Mouse (Mus musculus) kidney, postnatal 25 days (tissue): ENCODE measurements around the gene Prrc2a.
A peak's percentile ranks its signal among the peaks of the same experiment; 100 is the strongest.
"Not testable (repeated sequence)": the region's sequence is repeated elsewhere in the genome, so short reads cannot be mapped to it uniquely, and the experiment has no call there.

Experiments
- DNase-seq, 2 experiments: peaks; one replicate each; pipeline ENCODE4 v3.0.0; 2021; ENCODE audit warnings: mixed read lengths in 2 of 2

The Prrc2a gene

DNA sequence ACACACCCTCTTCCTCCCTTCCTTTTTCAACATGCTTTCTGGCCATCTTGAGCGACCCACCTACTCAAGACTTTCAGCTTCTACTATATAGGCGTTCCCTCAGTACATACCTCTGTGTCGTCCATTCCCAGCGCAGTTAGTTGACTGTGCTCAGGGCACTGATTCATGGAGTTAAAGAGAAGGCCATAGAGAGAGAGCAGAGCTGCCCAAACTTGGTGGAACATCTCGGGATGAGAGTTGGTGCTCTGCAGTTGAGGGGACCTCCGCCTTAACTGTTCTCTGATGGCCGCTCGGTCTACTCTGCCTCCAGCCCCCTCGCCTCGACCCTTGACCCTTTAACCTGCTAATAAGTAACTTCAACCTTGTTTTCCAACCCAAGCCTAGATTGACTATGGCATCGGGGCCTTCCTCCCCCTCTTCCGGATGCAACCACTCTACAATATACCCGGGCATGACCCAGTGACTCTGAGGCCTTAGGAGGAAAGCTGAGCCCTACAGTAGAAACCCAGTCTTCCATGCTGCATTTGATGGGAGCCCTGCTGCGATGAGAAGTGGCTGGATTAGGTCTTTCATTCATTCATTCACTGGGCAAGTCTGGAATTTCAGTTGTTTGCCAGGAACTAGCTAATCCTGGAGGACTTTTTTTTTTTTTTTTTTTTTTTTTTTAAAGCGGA is 33.1 kb downstream of the Prrc2a start, which contains the start of gene Apom:
Gene Apom (minus strand): TSS at position 551 of the 674 bp plus-strand sequence.
- DNase-seq, result peak; percentile 32 to 54

GRCm38 (mm10) chr17:35131038-35131437 is 33.7 kb downstream of the Prrc2a start:
- DNase-seq, result no peak

DNA sequence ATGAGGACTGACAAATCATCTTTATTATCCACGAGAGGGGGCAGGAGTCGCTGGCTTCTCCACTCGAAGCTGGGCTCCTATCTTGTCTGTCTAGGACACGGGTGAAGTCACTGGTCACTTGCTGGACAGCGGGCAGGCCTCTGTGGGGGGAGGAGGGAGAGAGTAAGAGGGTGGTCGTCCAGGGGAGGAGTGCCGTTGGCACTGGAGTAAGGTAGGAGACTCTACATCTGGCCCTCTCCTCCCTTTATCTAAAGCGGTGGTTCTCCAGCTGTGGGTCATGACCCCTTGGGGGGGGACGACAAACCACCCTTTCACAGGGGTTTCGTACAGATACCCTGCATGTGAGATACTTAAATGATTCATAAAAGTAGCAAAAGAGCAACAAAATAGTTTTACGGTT is 35.7 kb downstream of the Prrc2a start:
- no peak for DNase-seq

DNA sequence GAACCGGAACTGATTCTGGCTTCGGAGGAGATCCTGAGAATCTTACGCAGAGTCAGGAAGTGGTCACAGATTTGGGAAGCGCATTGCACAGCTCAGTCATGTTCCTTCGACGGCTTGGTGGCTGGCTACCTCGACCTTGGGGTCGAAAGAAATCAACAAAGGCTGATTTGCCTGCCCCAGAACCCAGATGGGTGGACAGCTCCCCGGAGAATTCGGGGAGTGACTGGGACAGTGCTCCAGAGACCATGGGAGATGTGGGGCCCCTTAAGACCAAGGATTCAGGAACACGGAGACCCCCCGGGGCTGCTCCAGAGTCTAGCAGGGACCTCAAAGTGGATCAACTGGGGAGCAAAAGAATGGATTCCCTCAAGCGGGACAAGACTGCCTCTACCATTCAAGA is 37.7 kb downstream of the Prrc2a start:
- no peak for DNase-seq

DNA sequence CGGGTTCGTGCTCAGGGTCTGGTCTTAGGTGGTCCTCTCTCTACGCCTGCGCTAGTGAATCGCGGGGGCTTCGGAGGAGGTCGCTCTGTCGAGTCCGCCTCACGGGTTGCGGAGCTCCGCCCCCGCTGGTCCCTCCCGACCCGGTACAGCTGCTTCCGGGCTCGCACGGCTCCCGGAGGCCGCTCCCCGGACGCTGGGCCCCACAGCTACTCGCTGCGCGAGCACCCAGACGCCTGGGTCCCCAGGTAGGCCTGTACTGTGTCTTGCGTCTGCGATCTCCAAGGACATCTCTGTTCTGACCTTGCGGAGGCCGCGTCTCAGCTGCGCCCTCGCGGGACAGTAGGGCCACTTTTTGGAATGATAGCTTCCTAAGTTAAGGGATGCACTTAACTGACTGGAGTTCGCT is 38.5 kb downstream of the Prrc2a start, which contains the start of gene D17H6S53E:
Gene D17H6S53E (plus strand): TSS at position 168 of the 406 bp plus-strand sequence.
- peak; percentile 78 to 88 for DNase-seq

GRCm38 (mm10) chr17:35125578-35125977 is 39.1 kb downstream of the Prrc2a start:
- DNase-seq, result peak in 1 of 2 experiments; percentile 21

- DNase-seq, result no peak
Measured at GRCm38 (mm10) chr17:35125081-35125480, 39.6 kb downstream of the Prrc2a start.

DNA sequence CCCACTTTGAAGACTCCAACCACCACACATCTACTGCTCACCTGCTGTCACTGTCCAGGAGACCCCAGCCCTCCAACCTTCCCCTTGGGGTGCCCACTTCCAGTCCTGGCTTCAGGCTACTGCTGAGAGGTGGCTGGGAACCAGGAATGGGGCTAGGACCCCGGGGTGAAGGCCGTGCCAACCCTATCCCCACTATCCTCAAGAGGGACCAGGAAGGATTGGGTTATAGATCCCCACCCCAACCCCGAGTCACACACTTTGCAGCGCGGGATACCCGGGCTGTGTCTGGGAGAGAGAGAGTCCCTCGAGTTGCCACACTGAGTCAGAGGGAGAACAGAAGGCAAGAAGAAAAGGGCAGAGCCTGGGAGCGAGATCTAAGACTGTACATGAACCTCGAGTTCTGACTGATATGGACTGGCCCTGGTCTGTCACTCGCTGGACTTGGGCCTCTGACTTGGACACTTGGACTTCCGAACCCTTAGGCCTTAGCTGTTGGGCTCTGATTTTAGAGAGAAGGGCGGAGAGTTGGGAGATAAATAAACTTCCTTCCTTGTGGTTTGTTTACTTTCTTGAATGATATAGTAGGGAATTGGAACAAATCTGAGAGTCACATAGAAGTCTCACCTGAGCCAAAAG is 40.3 kb downstream of the Prrc2a start:
- DNase-seq, result peak in 1 of 2 experiments; percentile 53

- DNase-seq, result not testable (repeated sequence)
Measured at GRCm38 (mm10) chr17:35123287-35123686, 41.4 kb downstream of the Prrc2a start.

DNA sequence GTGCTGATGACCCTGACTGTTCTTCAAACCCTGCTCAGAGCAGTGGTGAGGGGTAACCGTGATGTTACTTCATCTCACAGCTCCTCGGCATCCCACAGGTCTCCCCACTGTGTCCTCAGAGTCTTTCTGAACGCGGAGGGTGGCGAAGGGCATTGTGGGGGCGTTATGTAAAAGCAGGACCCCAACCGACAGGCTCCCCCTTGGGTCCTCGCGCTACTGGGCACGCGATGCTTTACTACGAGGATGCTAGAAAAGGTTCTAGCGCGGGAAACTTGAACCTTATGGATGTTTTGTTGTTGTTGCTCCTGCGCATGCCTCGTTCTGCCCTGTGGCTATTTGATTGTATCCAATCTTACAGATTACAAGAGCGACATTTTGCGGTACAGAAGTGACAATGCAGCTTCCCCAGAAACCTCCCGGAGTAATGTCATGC is 42.8 kb downstream of the Prrc2a start, which contains the start of gene Csnk2b:
Gene Csnk2b (minus strand): TSS at position 183 of the 433 bp plus-strand sequence.
- DNase-seq, result peak; percentile 57 to 60

GRCm38 (mm10) chr17:35121143-35121799 is 43.4 kb downstream of the Prrc2a start, which contains the start of gene Gpank1:
Gene Gpank1, plus strand, starts transcription at chr17:35121455.
- peak; percentile 97 to 99 for DNase-seq

DNA sequence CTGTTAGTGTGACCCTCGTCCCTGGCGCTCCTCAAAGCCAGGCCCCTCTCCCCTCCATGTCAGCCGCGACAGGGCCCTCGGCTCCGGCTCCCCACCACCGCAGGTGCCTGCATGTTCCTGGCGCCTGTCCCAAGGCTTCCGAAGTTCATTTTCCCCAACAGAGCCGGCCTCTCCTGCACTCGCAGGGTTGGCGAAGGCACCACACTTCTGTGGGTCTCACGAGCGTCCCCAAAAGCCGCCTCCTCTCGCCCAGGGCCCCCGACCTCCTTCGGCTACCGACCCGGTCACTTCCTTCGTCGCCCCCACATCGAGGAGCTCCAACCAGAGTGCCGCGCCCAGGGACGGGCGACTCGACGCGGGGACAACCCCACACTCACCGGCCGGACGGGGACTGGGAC is 44.0 kb downstream of the Prrc2a start:
- peak; percentile 65 to 78 for DNase-seq

DNA sequence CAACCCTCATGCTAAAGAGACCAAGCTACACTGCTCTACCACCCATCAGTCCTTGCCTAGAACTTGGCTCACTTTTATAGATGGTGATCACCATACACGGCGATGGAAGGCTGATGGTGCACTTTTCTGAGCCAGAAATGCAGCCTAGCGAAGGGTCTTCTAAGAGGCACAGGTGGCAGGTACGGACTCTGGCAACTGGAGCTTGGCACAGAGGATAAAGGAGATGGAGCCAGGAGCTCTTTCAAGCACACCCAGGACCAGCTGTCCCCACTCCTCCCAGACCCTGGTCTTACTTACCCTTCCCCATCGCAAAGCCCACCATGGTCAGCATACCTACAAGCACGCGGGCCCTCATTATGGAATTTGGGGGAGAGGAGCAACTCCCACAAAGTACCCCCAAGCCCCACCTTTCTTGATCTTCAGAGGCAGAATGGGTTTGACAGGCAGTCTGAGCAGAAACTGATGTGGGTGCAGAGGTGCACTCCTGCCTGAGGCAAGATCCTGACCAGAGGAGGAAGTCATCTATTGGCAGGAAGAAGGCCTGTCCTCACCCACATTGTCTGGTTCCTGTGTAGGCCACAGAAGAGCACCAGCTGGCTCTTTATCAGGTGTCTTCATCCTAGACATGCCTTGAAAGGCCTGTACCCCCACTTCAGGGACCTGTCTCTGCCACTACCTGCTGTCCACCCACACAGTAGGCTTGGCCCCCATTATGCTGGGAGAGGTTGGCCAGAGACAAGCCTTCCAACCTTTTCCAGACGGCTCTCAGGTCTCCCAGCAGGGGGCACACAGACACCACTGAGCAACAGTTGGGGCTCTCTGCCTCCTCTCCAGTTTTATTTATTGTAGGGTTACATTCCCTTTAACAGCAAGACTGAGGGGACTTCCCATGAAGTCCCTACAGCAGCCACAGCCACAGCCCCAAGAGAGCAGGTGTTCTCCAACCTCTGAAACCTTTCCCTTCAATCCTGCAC is 49.4 kb downstream of the Prrc2a start, which contains the start of gene Ly6g5b:
Gene Ly6g5b (minus strand): TSS at position 383 of the 974 bp plus-strand sequence.
- peak in 1 of 2 experiments; percentile 33 for DNase-seq

DNA sequence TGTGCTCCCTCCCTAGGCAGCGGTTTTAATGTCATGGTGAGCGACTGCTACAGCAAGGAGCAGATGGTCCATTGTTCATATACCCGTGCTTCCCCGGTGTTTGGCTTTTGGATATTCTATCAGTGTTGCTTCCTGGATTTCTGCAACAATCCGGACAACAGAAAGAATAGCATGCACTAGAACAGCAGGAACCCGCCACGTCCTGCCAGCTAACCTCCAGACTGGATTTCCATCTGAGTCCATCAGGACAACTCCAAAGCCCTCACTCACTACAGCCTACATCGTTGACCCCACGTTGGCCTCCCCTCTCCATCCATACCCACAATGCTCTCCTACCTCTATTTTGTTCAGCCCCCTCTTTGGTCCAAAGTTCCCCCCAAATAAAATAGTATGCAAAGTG is 52.9 kb downstream of the Prrc2a start:
- DNase-seq, result no peak

DNA sequence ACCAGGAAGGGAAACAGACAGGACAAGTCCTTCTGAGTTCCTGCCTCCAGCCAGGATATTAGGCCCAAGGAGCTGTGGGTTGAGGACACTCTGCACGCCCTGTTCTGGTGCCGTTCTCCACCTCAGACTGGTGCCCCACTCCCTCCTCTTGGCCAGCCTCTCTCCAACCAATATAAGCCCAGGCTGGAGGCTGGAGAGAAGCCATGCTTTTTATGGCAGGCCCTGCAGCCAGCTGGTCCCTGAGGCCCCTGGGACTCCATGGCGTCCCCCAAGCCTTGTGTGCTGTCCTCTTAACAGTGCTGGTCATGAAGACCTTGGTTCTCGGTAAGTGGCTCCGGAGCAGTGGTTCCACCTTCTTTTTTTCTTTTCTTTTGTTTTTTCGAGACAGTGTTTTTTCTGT is 56.6 kb downstream of the Prrc2a start, which contains the start of gene Ly6g5c:
Gene Ly6g5c (plus strand): TSS at position 183 of the 400 bp plus-strand sequence.
- DNase-seq, result no peak

- no peak for DNase-seq
Measured at GRCm38 (mm10) chr17:35106522-35106921, 58.2 kb downstream of the Prrc2a start.

- peak; percentile 61 to 76 for DNase-seq
Measured at GRCm38 (mm10) chr17:35105740-35106389, 58.8 kb downstream of the Prrc2a start.

DNA sequence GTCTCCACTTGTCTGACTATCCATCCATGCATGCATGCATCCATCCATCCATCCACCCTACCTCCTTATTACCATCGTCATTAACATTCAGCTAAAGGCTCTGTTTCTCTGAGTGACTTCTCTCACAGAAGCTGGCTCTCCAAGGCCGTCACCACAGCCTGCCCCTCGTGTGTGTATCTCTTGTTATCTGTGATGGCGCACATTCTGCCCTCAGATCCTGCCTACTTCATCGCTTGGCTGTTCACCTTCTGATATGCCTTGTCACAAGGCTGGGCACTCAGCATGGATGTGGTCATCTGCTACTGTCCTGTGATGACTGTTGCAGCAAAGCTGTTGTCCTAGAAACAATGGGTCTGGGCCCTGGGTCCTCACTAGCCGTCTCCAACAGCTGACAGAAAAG is 59.9 kb downstream of the Prrc2a start:
- no peak for DNase-seq

GRCm38 (mm10) chr17:35104079-35104478 is 60.6 kb downstream of the Prrc2a start:
- no peak for DNase-seq

GRCm38 (mm10) chr17:35103221-35103690 is 61.4 kb downstream of the Prrc2a start:
- peak; percentile 79 to 90 for DNase-seq

GRCm38 (mm10) chr17:35102299-35102698 is 62.4 kb downstream of the Prrc2a start:
- no peak for DNase-seq
